Mouse (Mus musculus) G1E (cell line): ENCODE results near the gene Prrg2.

Source experiments
- CTCF ChIP-seq: IDR thresholded peaks from 2 replicates; pipeline ENCODE4 v1.5.1; 2012; ENCODE audit warnings: low read depth, low read length, inconsistent platforms, mixed read lengths
- GATA1 ChIP-seq: IDR thresholded peaks from 2 replicates; pipeline ENCODE4 v1.6.1; 2012; ENCODE audit warnings: borderline replicate concordance, low read length, inconsistent platforms, mixed read lengths
- POLR2AphosphoS5 ChIP-seq: IDR thresholded peaks from 2 replicates; pipeline ENCODE4 v1.6.1; 2012; ENCODE audit warnings: low read depth, low read length, inconsistent platforms; ENCODE audit not compliant: insufficient replicate concordance
- TAL1 ChIP-seq: conservative IDR thresholded peaks from 2 replicates; pipeline ENCODE4 v1.6.1; 2012; ENCODE audit warnings: low read depth, low read length, inconsistent platforms, mixed read lengths

- TF ChIP-seq CTCF (0 out of 2 replicates have a peak, but pooled peaks have one; percentile 2), GATA1 (no peak), TAL1 (no peak), POLR2AphosphoS5 (no peak)
Observed at GRCm38 (mm10) chr7:45082401-45083299, 20.2 kb upstream of the Prrg2 start.
